Mouse (Mus musculus) ovary, adult 18-20 months (tissue): ENCODE data around the gene Scap.
"Not testable (repeated sequence)": the region's sequence is repeated elsewhere in the genome, so short reads cannot be mapped to it uniquely, and the experiment has no call there.

Source experiments
- DNase-seq: peaks from one replicate; pipeline ENCODE4 v3.0.0; 2022; ENCODE audit warnings: low spot score, mixed read lengths

The Scap gene

DNA sequence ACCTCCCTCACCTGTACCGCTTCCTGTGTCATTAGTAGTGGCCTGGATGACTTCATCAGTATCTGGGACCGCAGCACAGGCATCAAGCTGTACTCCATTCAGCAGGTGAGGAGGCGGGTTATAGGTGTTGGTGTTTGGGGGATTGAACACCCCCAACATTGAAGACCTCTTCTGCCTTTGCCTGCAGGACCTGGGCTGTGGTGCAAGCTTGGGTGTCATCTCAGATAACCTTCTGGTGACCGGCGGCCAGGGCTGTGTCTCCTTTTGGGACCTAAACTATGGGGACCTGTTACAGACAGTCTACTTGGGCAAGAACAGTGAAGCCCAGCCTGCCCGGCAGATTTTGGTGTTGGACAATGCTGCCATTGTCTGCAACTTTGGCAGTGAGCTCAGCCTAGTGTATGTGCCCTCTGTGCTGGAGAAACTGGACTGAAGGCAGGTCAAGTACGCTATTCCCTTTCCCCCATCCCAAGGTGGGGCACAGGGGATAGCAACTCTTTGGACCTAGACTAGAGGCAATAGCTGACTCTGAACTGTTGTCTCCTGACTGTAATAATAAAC is 51.4 kb downstream of the Scap start:
- DNase-seq = no peak

DNA sequence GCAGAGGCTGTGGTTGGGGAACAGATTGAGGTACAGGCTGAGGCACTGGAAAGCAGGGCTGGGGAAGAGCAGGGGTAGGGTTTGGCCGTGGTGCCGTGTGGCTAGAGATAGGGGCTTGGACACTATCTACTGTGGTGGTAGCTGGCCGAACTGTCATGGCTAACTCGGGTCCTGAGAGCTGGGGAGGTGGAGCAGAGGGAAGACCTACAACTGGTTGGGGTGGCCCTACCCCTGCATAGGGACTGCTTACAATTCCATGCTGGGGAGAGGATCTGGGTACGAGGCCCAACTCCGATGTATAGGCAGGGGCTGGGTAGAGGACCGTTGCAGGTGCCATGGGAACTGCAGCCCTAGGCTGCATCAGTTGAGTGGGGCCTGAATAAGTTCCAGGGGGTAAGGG is 54.9 kb downstream of the Scap start:
- DNase-seq = no peak

DNA sequence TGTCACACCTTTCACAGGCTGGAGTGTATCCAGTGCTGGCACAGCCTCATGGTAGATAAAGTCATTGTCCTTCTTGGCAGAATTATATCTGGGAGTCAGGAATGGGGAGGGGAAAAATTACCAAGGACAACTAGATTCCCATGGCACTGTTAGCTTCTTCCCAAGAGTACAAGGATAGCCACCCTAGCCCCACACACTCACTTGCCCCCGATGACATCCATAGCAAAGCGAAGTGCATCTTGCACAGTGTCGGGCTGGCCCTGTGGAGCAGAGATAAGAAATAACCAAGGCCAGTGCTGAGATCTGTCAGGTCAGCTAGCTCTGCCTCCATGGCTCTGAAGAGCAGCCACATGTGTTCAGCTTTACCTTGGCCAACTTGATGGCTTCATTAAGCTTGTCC is 57.8 kb downstream of the Scap start:
- DNase-seq = peak; percentile 73

DNA sequence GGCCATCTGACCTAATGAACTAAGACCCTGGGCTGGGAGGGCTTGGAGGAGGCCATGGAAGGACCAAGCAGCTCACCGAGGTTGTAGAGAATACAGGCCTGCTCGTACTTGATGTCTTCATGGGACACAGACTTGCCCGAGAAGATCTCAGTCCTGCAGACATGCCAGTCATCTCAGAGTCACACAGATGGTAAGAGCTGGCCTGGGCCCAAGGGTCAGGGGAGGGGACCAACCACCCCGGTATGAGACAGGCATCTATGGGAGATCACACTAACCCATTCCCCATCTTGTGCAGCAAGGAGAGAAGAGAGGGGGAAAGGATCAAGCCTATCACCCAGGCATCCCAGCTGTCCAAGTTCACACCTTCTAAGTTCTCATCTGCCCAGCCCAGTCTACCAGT is 60.2 kb downstream of the Scap start:
- DNase-seq = no peak

DNA sequence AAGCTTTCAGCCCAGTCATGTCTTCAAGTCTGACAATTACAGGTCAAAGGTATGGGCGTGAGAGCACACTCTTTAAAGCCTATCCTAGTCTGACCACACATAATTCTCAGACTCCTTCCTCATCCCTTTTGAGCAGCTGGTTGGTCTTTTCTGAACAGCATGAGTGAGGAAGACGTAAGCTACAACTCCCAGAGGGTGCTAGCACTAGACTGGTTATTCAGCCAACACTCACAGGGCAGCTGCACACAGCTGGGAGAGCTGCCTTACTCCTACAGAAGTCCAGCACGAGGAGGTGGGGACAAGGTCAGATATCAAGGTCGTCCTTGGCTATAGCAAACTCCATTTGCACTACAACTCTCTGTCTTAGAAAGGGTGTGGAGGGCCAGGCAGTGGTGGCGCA is 67.6 kb downstream of the Scap start:
- peak; percentile 69 for DNase-seq

DNA sequence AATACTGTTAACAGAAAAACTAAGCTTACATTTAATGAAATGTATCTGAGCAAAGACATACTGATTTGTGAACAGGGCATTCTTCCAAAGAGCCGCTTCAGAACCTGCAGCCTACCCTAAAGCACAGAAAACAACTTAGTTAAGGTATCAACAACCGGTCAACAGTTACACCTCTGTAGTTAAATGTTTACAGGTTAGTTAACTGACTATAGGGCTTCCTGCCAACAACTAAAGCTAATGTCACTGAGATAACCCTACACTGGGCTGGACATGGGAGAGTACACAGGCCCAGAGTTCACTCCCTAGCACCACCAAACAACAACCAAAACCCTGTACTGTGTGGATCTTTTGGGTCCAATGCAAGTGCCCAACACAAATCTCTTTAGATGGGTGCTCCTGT is 69.6 kb downstream of the Scap start:
- DNase-seq = no peak

DNA sequence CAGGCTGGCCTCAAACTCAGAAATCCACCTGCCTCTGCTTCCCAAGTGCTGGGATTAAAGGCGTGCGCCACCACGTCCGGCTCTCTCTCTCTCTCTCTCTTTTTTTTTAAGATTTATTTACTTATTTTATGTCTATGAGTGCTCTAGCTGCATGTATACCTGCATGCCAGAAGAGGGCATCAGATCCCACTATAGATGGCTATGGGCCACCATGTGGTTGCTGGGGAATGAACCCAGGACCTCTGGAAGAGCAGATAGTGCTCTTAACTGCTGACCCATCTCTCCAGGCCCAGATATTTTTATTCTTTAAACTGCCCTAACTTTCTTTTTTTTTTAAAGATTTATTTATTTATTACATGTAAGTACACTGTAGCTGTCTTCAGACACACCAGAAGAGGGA is 70.2 kb downstream of the Scap start:
- not testable (repeated sequence) for DNase-seq

DNA sequence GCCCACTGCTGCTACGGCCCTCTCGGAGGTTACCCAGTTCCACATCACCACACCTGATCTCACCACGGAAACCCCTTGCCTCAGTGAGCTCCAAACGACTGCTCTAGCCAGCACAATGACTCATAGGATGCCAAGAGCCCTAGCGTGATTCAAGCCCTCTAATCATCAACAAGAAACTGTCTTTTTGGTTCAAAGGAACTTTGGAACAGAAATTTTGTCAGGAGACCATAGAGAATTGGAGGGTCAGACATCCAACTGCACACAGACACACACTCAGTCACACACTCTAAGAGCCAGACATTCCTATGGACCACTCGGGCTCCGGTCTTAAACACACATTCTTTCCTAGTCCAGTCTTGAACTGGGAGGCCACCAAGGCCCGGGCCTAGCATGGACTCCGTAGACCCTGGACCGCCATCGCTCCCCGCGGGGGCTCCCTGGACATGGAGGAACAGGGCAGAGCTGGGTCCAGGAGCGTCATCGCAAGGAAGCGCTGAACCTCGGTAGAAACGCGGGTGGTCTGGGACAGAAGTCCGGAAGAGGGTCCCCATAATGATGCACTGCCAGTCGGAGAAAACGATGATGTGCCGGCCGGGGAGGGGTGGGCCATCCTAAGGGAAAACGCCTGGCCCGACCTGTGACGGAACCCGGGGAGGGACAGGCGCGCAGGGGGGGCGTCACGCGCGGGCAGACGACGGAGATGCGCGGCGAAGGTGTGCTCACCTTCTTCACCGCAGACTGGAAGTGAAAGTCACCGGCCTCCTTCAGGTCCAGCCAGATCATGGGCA is 74.4 kb downstream of the Scap start:
- DNase-seq = no peak

DNA sequence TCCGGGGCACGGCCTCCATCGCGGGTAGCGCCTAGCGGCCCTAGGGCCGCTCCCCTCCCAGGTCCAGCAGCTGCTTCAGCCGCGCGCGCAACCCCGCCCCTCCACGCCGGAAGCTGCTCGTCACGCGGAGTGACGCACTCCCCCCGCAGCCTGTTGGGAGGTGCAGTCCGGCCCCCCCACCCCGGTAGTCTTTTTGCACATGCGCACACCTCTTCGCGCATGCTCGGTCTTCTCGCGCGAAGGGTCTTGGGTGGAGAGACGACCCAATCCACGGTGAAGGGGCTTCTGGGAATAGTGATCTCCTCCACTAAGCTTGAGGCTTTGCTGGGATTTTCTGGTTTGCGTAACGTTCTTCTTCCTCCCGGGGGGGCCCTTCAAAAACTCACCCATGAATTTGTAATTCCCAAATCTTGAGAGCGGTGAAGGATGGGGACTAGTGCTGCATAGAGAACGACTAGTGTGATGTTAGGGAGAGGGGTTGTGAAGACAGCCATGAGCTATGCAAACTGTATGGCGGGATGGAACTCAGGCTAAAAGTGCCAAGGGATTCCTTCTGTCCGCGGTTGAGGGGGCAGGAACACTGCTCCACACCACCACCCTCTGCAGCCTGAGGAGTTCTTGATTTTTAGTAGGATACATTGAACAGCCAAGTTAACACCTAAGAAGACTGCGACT is 75.1 kb downstream of the Scap start, which contains the start of gene Ptpn23:
Ptpn23 (minus strand) TSS at position 115 of the 675 bp plus-strand sequence.
- DNase-seq = peak; percentile 92

DNA sequence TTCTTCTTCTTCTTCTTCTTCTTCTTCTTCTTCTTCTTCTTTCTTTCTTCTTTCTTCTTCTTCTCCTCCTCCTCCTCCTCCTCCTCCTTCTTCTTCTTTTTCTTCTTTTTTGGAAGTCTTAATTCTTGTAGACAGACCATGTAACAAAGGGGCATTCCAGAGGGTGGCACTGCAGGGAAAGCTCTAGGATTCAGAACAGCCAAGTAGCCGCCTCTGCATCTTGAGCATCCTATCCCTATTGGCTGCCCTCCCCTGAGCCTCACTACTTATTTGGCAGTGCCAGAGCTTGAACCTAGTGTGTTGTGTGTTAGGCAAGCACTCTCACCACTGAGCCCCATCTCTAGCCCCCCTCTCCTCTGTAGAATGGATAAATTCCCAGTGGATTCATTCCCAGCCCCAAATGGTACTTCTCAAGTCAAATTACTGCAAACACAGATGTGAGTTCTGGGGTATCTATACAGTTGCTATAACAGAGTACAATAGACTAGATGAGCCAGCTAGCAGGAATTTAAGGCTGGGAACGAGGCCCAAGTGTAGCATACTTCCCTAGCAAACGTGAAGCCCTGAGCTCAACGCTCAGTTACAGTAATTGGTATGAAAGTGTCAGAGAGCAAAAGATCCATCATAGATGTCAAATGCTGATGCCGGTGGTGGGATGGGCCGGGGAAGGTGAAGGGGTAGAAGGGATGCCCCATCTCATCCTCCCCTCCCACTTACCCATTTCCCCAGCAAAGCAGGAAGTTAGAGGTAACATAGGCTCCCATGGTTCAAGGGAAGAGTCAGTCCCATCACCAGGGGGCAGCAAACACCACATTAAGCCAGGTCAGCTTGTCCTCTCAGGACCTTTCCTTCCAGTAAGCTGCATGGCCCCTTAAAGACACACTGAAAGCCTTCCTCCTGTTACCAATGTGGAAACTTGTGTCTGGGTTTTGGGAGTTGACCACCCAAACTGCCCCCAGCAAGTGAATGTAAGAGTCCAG is 78.1 kb downstream of the Scap start:
- peak; percentile 50 for DNase-seq

DNA sequence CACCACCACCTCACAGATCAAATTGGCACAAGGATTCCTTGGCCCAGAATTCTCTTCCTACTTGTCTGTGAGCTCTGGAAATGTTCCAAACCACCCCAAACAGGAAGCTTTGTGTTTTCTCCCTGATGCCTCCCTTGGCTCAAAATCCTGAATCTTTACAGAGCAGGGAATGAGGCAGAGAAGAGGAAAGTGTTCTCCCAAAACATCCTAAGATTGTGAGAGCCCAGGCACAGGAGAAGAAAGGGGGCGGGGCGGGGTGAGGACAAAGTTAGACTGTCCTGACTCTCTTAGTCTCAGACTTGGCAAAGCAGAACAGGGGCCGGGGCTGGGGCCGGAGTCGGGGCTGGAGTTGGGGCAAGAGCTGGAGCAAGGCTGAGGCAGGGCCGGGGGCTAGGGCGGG is 79.8 kb downstream of the Scap start:
- no peak for DNase-seq

DNA sequence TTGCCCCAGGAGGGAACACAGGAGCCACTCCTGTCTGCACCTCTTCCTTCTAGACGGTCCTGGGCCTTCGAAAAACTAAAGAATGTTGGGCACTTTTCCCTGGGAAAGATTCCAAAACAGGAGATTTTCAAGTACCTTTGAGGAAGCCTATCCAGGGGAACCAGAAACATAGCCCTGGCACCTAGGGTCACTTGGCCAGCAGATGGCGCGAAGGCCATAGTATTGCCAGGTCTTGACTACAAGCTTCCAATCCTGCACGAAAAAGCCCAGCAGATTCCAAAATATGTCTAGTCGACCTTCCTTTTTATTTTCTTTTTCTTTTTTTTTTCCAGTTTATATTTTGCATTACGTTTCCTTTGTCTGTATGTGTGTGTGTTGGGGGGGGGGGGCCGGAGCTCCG is 80.7 kb downstream of the Scap start:
- no peak for DNase-seq

DNA sequence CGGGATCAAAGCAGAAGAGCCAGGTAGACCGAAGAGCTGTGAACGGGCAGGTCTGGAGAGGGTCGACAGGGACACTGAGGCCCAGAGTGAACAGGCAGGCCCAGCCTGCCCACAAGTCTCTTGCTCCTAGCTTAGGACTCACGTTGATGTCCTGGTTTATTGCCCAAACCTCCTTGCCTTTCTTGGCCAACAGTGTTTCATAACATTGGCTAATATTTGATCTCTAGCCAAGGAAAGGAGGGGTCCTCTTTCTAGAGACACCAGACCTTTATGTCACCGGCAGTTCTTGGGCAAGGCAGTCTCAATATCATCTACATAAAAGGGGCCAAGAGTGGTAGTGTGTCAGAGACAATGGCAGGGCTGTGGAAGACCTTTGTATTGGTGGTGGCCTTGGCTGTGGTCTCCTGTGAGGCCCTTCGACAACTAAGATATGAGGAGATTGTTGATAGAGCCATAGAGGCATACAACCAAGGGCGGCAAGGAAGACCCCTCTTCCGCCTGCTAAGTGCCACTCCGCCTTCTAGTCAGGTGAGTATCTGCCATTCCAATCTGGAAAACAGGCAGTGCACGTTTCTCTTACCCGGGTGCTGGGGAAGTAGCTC is 86.5 kb downstream of the Scap start, which contains the start of gene Ngp:
Ngp (plus strand) TSS at position 237 of the 602 bp plus-strand sequence.
- no peak for DNase-seq

DNA sequence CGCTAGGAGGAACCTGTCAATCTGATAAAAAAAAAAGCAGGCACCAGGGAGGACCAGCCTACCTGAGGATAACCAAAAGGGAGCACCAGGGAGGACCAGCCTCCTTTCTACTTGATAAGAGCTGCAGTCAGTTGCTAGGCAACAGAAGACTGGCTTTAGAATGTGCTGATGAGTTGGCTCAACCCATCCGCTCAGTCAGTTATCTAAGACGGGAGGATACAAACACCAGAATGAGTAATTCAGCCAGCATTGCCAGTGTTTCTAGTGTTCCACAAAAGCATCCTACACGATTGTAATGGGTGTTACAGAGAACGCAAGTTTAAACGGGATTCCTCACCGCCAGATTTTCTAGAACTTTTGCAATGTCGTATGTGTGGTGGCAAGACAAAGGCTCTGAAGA is 98.2 kb downstream of the Scap start:
- DNase-seq = no peak

DNA sequence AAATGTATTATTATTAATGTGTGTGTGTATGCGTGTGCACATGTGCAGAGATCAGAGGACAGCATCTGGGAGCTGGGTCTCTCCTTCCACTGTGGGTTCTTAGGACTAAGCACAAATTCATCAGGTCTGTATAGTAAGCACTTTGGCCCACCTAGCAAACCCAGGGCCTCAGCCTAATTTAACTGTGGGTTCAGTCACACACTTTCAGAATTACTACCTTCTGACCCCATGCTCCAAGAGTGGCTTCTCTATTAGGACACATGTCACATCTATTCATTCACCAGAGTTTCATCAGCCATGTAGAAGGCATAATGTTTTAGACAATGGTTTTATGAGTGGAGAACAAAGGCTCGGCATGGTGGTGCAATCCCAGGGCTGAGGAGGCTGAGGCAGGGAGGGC is 100.0 kb downstream of the Scap start:
- DNase-seq = no peak
